Mouse (Mus musculus): ENCODE results near the gene Troap. TPM values are rescaled to one million over a fixed set of nuclear protein-coding genes. Genes with fewer than 3 reads are reported as not detected.

Gene Troap
- 0.39 to 3.2 TPM (median 0.72 TPM) in 3 of 4 replicates, not detected in the other for total RNA-seq (2023)

GRCm38 (mm10) chr15:99074019-99074599 lies at the start of gene Troap:
TSS of gene Troap (plus strand) at chr15:99074575.

GRCm38 (mm10) chr15:99029619-99030584 lies 44.5 kb upstream of the Troap start, which contains the start of gene Tuba1c:
TSS of gene Tuba1c (plus strand) at chr15:99029891.

GRCm38 (mm10) chr15:99055040-99055439 lies 19.3 kb upstream of the Troap start, which contains the start of gene Prph:
TSS of gene Prph (plus strand) at chr15:99055174.

GRCm38 (mm10) chr15:99087253-99088075 lies 13.1 kb downstream of the Troap start, which contains the start of gene C1ql4:
TSS of gene C1ql4 (minus strand) at chr15:99087817.

GRCm38 (mm10) chr15:99092870-99093269 lies 18.5 kb downstream of the Troap start, which contains the start of gene Dnajc22:
TSS of gene Dnajc22 (plus strand) at chr15:99093170.

GRCm38 (mm10) chr15:99125711-99126080 lies 51.3 kb downstream of the Troap start, which contains the start of gene Spats2:
TSS of gene Spats2 (plus strand) at chr15:99125916.

Other genes starting within 250 kb of the Troap start
- gene Prkag1, start 243.1 kb upstream of the Troap start, total RNA-seq (2023) = 76.4 to 85.2 TPM (median 81.4 TPM) in 4 replicates
- gene Kmt2d, start 203.4 kb upstream of the Troap start, total RNA-seq (2023) = 186 to 196 TPM (median 194 TPM) in 4 replicates
- gene Rhebl1, start 180.0 kb upstream of the Troap start, total RNA-seq (2023) = 14.3 to 22.0 TPM (median 18.0 TPM) in 4 replicates
- not detected in 4 replicates for gene Dhh, start 176.0 kb upstream of the Troap start, total RNA-seq (2023)
- gene Lmbr1l, start 156.3 kb upstream of the Troap start, total RNA-seq (2023) = 238 to 253 TPM (median 250 TPM) in 4 replicates
- gene Tuba1b, start 140.0 kb upstream of the Troap start, total RNA-seq (2023) = 132 to 163 TPM (median 139 TPM) in 4 replicates
- gene Gm49450, start 121.0 kb upstream of the Troap start, total RNA-seq (2023) = not detected in 4 replicates
- 142 to 160 TPM (median 148 TPM) in 4 replicates for gene Tuba1a, start 120.9 kb upstream of the Troap start, total RNA-seq (2023)
- gene Tuba1c, start 44.7 kb upstream of the Troap start, total RNA-seq (2023) = 75.1 to 81.7 TPM (median 78.6 TPM) in 4 replicates
- gene Prph, start 19.4 kb upstream of the Troap start, total RNA-seq (2023) = not detected in 4 replicates
- not detected in 4 replicates for gene C1ql4, start 13.2 kb downstream of the Troap start, total RNA-seq (2023)
- not detected in 4 replicates for gene Dnajc22, start 18.6 kb downstream of the Troap start, total RNA-seq (2023)
- gene Spats2, start 51.3 kb downstream of the Troap start, total RNA-seq (2023) = not detected in 4 replicates
- gene Kcnh3, start 150.3 kb downstream of the Troap start, total RNA-seq (2023) = 1.9 to 3.0 TPM (median 2.6 TPM) in 4 replicates
- 128 to 169 TPM (median 146 TPM) in 4 replicates for gene Mcrs1, start 177.4 kb downstream of the Troap start, total RNA-seq (2023)
- 17.9 to 24.3 TPM (median 22.4 TPM) in 4 replicates for gene Prpf40b, start 220.5 kb downstream of the Troap start, total RNA-seq (2023)
- gene Fam186b, start 221.3 kb downstream of the Troap start, total RNA-seq (2023) = not detected in 4 replicates

Measured in B cell, adult 62 days (primary cell).